Mouse (Mus musculus) bone marrow, adult 2 months (tissue): Measurements from ENCODE around the gene Mslnl.

Experiments used
- CTCF ChIP-seq: fragments of 200-500 bp; IDR thresholded peaks from 2 replicates; pipeline ENCODE4 v1.5.1; 2011; ENCODE audit warnings: low read length, control low read depth; ENCODE audit not compliant: control insufficient read depth, insufficient read depth
- POLR2A ChIP-seq: fragments of 200-500 bp; IDR thresholded peaks from 2 replicates; pipeline ENCODE4 v1.6.1; 2011; ENCODE audit warnings: low read depth, mild to moderate bottlenecking, control low read depth, low read length, borderline replicate concordance; ENCODE audit not compliant: control insufficient read depth

DNA sequence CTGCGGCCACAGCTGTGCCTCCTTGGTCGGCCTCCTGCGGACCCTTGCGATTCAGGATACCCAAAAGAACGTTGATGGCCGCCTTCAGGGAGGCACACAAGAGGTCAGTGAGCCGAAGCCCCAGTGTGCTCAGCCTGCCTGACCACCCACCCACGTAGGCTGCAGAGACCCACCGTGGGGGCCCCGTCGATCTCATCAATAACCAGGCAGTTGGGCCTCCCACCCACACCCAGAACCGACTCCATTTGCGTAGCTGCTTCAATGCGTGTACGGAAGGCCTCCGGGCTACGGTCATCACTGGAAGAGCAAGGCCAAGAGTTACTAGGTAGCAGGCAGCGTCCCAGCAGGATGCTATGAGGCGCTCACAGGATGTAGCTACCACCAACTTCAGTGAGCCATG is 12.4 kb upstream of the Mslnl start:
- no peak for TF ChIP-seq CTCF
- TF ChIP-seq POLR2A = no peak
